36 mouse cellular contexts compared by ENCODE assay signal in genomic region chr10:97725929-97726328, GRCm38 (mm10). TPM values are rescaled to one million over a fixed set of nuclear protein-coding genes. Genes with fewer than 3 reads are reported as not detected.
DNase-seq lines count a peak whose midpoint lies in the region; ATAC-seq and TF ChIP-seq lines count a peak whose summit lies in the region.
"Had no signal": no experiment of that assay in that cellular context is flagged by ENCODE, and none has a peak within 500 bp of the region (broad histone marks: within the 10 kb centered on the region; RNA-seq: fewer than 3 reads in every experiment).

No protein-coding gene starts in this region.

- no peak overlapping the region for H3K27ac ChIP-seq in kidney, postnatal 0 days
- H3K27ac ChIP-seq in midbrain, embryonic 11.5 days (ENCODE audit: low read depth, low read length) = no peak overlapping the region
- H3K27ac ChIP-seq in midbrain, embryonic 15.5 days = no peak overlapping the region
- peak overlapping the region; percentile 78 for H3K27ac ChIP-seq in embryonic fibroblast, embryonic 13.5 days (ENCODE audit: insufficient read depth, low read length)
- H3K27ac ChIP-seq: embryonic facial prominence, embryonic 15.5 days; forebrain, embryonic 12.5 days; forebrain, embryonic 15.5 days; heart, adult 2 months; heart, embryonic 10.5 days; heart, embryonic 13.5 days; hindbrain, embryonic 14.5 days; hindbrain, postnatal 0 days had no signal

- peak; percentile 58 for DNase-seq in kidney, postnatal 0 days (ENCODE audit: low spot score)
- DNase-seq in kidney, adult 8-10 months = no peak
- DNase-seq in midbrain, embryonic 11.5 days (ENCODE audit: low spot score, missing footprints) = peak; percentile 53
- no peak for DNase-seq in MN1 (ENCODE audit: low spot score)
- DNase-seq in adrenal gland, adult (ENCODE audit: inconsistent age in 2 of 2, low spot score in 1 of 2) = no peak
- DNase-seq: adrenal gland, adult 8-10 months; adrenal gland, postnatal 25 days; cerebellum, adult 11-12 months; cerebellum, adult 8-10 months; cerebellum, postnatal 10 days; cerebellum, postnatal 36 days; embryo, embryonic 11 days; gastrocnemius, postnatal 10 days; gastrocnemius, postnatal 36 days; heart, adult 2 months; heart, postnatal 14 days; heart, postnatal 4 days had no signal

- H3K36me3 ChIP-seq in kidney, postnatal 0 days (ENCODE audit: insufficient read depth, low read length) = no peaks in the 10 kb centered on the region
- H3K36me3 ChIP-seq in midbrain, embryonic 11.5 days (ENCODE audit: control insufficient read depth, insufficient read depth, low read length) = no peaks in the 10 kb centered on the region
- H3K36me3 ChIP-seq in midbrain, embryonic 15.5 days (replicated peaks) = no peaks in the 10 kb centered on the region
- H3K36me3 ChIP-seq: embryonic facial prominence, embryonic 15.5 days; forebrain, embryonic 12.5 days; forebrain, embryonic 15.5 days; heart, embryonic 10.5 days; heart, embryonic 13.5 days had no signal

- H3K4me2 ChIP-seq in kidney, postnatal 0 days (ENCODE audit: low read length) = no peak overlapping the region
- no peak overlapping the region for H3K4me2 ChIP-seq in midbrain, embryonic 11.5 days
- H3K4me2 ChIP-seq in midbrain, embryonic 15.5 days = no peak overlapping the region
- H3K4me2 ChIP-seq: embryonic facial prominence, embryonic 15.5 days; forebrain, embryonic 12.5 days; forebrain, embryonic 15.5 days; heart, embryonic 13.5 days; hindbrain, embryonic 14.5 days had no signal

- H3K9ac ChIP-seq in kidney, postnatal 0 days (ENCODE audit: low read depth, low read length) = no peak overlapping the region
- no peak overlapping the region for H3K9ac ChIP-seq in midbrain, embryonic 11.5 days (ENCODE audit: low read length)
- H3K9ac ChIP-seq in midbrain, embryonic 15.5 days = no peak overlapping the region
- H3K9ac ChIP-seq: embryonic facial prominence, embryonic 15.5 days; forebrain, embryonic 12.5 days; forebrain, embryonic 15.5 days; heart, embryonic 13.5 days; hindbrain, embryonic 14.5 days had no signal

- no peaks in the 10 kb centered on the region for H3K4me1 ChIP-seq in kidney, postnatal 0 days (replicated peaks; ENCODE audit: insufficient read depth, low read length)
- no peaks in the 10 kb centered on the region for H3K4me1 ChIP-seq in midbrain, embryonic 11.5 days (ENCODE audit: control insufficient read depth, insufficient read depth, low read length)
- H3K4me1 ChIP-seq in midbrain, embryonic 15.5 days = no peaks in the 10 kb centered on the region
- no peaks in the 10 kb centered on the region; the same call in 1 of the 2 replicates for H3K4me1 ChIP-seq in embryonic fibroblast, embryonic 13.5 days (ENCODE audit: control insufficient read depth, insufficient read depth, low read length)
- H3K4me1 ChIP-seq: embryonic facial prominence, embryonic 15.5 days; forebrain, embryonic 12.5 days; forebrain, embryonic 15.5 days; heart, embryonic 10.5 days; heart, embryonic 13.5 days had no signal

- no peak for TF ChIP-seq POLR2A in embryonic fibroblast, embryonic 13.5 days (IDR thresholded peaks at IDR 0.05; ENCODE audit: low read depth, low read length)

- H3K27me3 ChIP-seq in kidney, postnatal 0 days (ENCODE audit: insufficient read depth, low read length) = no peaks in the 10 kb centered on the region
- no peaks in the 10 kb centered on the region for H3K27me3 ChIP-seq in midbrain, embryonic 11.5 days (ENCODE audit: control insufficient read depth, insufficient read depth, low read length)
- H3K27me3 ChIP-seq in midbrain, embryonic 15.5 days (replicated peaks) = no peaks in the 10 kb centered on the region
- H3K27me3 ChIP-seq: embryonic facial prominence, embryonic 15.5 days; forebrain, embryonic 12.5 days; forebrain, embryonic 15.5 days; heart, embryonic 13.5 days had no signal

- H3K4me3 ChIP-seq in kidney, postnatal 0 days (replicated peaks; ENCODE audit: low read depth, low read length) = no peak overlapping the region
- no peak overlapping the region for H3K4me3 ChIP-seq in midbrain, embryonic 11.5 days (ENCODE audit: low read depth, low read length)
- H3K4me3 ChIP-seq in midbrain, embryonic 15.5 days = no peak overlapping the region
- no peak overlapping the region for H3K4me3 ChIP-seq in embryonic fibroblast, embryonic 13.5 days (ENCODE audit: insufficient read depth, low read length)
- H3K4me3 ChIP-seq: embryonic facial prominence, embryonic 15.5 days; erythroblast, embryonic 14.5 days; forebrain, embryonic 12.5 days; forebrain, embryonic 15.5 days; heart, adult 2 months; heart, embryonic 10.5 days; heart, embryonic 13.5 days had no signal

- no peak for ATAC-seq in kidney, postnatal 0 days (replicated peaks; ENCODE audit: low FRiP score, low read depth)
- ATAC-seq in midbrain, embryonic 11.5 days (ENCODE audit: low FRiP score) = no peak
- no peak for ATAC-seq in midbrain, embryonic 15.5 days (replicated peaks)
- ATAC-seq: CD4-positive, CD25-positive, alpha-beta regulatory T cell, adult 4 months; forebrain, embryonic 15.5 days; hindbrain, postnatal 0 days; inflammation-experienced regulatory T-cells, adult 6 months; Patski had no signal

- WGBS in kidney, postnatal 0 days = 22% methylated on average over 1 of the region's 1 CpGs
- 59% methylated on average over 1 of the region's 1 CpGs for WGBS in midbrain, embryonic 11.5 days
- WGBS in midbrain, embryonic 15.5 days = 51% methylated on average over 1 of the region's 1 CpGs

- H3K9me3 ChIP-seq in kidney, postnatal 0 days (replicated peaks; ENCODE audit: low read length) = no peaks in the 10 kb centered on the region
- no peaks in the 10 kb centered on the region for H3K9me3 ChIP-seq in midbrain, embryonic 11.5 days (ENCODE audit: control insufficient read depth, low read length)
- H3K9me3 ChIP-seq in midbrain, embryonic 15.5 days = no peaks in the 10 kb centered on the region
- H3K9me3 ChIP-seq: embryonic facial prominence, embryonic 15.5 days; forebrain, embryonic 12.5 days; forebrain, embryonic 15.5 days; heart, embryonic 10.5 days; heart, embryonic 13.5 days had no signal

- TF ChIP-seq CTCF in kidney, postnatal 0 days (IDR thresholded peaks at IDR 0.05; ENCODE audit: low read depth) = no peak
- no peak for TF ChIP-seq CTCF in embryonic fibroblast, embryonic 13.5 days (IDR thresholded peaks at IDR 0.05; ENCODE audit: borderline replicate concordance, insufficient read depth, low read length)

RNA-seq across cellular contexts. Expression of gene C030005K15Rik, which starts 0.6 kb away (rescaled TPM):
- not detected in 2 replicates for polyA plus RNA-seq in kidney, postnatal 0 days (2015; fragmentation: Nextera tagmentation; extraction: Ambion mirVana)
- not detected in 2 replicates for polyA plus RNA-seq in midbrain, embryonic 11.5 days (2014; fragmentation: Nextera tagmentation; extraction: Ambion mirVana)
- polyA plus RNA-seq in midbrain, embryonic 15.5 days (2015; fragmentation: Nextera tagmentation; extraction: Ambion mirVana) = not detected in 2 replicates
- polyA plus RNA-seq in embryonic fibroblast, embryonic 13.5 days (2011; ENCODE audit: insufficient read length, low read depth, missing spikeins) = not detected in 2 replicates
- polyA plus RNA-seq: brain, embryonic 14.5 days; C2C12; CD4-positive, CD25-positive, alpha-beta regulatory T cell, adult 4 months; embryonic facial prominence, embryonic 11.5 days; embryonic facial prominence, embryonic 15.5 days; erythroblast, embryonic 14.5 days; forebrain, embryonic 12.5 days; forebrain, embryonic 15.5 days; heart, adult 2 months; heart, embryonic 10.5 days; heart, embryonic 13.5 days; heart, embryonic 16.5 days; hindbrain, embryonic 11.5 days; hindbrain, embryonic 14.5 days; hindbrain, postnatal 0 days; inflammation-experienced regulatory T-cells, adult 6 months; Patski had no signal

RNA-seq across cellular contexts. Expression of gene Ccer1, which starts 33.1 kb away (rescaled TPM):
- polyA plus RNA-seq in kidney, postnatal 0 days (2015; fragmentation: Nextera tagmentation; extraction: Ambion mirVana) = not detected in 2 replicates
- not detected in 2 replicates for polyA plus RNA-seq in midbrain, embryonic 11.5 days (2014; fragmentation: Nextera tagmentation; extraction: Ambion mirVana)
- not detected in 2 replicates for polyA plus RNA-seq in midbrain, embryonic 15.5 days (2015; fragmentation: Nextera tagmentation; extraction: Ambion mirVana)
- polyA plus RNA-seq in embryonic fibroblast, embryonic 13.5 days (2011; ENCODE audit: insufficient read length, low read depth, missing spikeins) = not detected in 2 replicates
- polyA plus RNA-seq: brain, embryonic 14.5 days; C2C12; CD4-positive, CD25-positive, alpha-beta regulatory T cell, adult 4 months; cortical plate, adult 2 months; embryonic facial prominence, embryonic 11.5 days; embryonic facial prominence, embryonic 15.5 days; erythroblast, embryonic 14.5 days; forebrain, embryonic 12.5 days; forebrain, embryonic 15.5 days; heart, adult 2 months; heart, embryonic 10.5 days; heart, embryonic 13.5 days; heart, embryonic 16.5 days; hindbrain, embryonic 11.5 days; hindbrain, embryonic 14.5 days; hindbrain, postnatal 0 days; inflammation-experienced regulatory T-cells, adult 6 months; Patski had no signal

Comparison
In these comparisons a context has a peak if more than half of its experiments do, and no peak if none do; other contexts are left out.
1. DNase-seq: peak in kidney, postnatal 0 days (single experiment) and midbrain, embryonic 11.5 days (single experiment); none in kidney, adult 8-10 months (0 of 2), MN1 (single experiment) and adrenal gland, adult (0 of 2).